Mouse (Mus musculus): ENCODE results near the gene Rhoh.

The Rhoh gene

DNA sequence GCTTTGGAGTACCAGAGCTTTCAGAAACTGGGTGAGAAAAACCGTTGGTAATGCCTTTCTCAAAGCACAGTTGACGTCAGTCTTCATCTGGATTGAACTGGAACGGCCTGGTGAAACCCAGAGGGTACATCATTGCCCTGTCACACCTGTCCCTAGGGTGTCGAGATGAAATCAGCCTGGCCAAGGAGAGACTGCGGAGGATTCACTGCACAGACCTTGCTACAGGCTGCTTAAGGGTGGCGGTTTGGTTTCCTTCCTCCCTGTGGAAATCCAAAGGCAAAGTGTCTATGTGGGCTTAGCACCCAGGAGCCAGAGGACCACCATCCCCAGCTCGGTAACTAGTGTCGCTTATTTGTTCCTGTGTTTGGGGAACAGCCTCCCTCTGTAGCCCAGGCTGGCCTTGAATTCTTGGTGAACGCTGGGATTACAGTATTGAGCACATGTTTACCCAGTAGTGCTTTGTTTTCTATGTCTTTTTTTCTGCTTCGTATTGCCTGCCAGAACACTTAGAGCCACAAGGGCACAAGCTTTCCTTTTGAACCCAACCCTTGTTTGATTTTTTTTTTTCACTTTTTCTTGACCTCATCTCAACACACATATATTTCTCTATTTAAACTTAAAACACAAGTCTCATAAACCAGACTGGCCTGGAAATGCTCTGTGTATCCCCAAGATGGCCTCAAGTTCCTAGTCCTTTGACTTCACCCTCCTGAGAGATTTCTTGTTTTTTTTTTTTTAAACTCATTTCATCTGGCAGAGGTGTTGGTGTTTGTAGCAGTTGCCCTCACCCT is at the start of gene Rhoh:
TSS of gene Rhoh (plus strand) at position 60 of the 791 bp plus-strand sequence.
- no peak for DNase-seq (ENCODE audit: low spot score)

- DNase-seq (ENCODE audit: low spot score), result no peak
Observed at GRCm38 (mm10) chr5:65823601-65824133, 37.3 kb upstream of the Rhoh start.

DNA sequence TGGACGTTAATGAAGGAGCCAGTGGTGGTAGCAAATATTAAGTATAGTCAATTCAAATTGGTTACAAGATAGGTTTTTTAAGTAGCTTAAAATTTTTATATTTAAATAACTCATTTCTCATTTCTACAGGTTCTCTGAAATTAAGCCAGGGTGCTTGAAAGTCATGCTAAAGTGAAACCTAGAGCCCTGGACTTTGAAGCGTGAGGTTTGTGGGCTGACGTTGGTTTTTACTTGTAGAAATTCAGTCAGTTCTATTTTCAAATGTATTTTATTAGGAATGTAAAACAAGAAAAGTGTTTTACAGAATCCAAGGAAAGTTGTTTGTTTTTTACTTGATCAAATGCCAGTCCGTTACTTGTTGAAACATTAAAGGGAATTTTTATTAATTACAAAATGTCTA is 34.5 kb upstream of the Rhoh start:
- no peak for DNase-seq (ENCODE audit: low spot score)

DNA sequence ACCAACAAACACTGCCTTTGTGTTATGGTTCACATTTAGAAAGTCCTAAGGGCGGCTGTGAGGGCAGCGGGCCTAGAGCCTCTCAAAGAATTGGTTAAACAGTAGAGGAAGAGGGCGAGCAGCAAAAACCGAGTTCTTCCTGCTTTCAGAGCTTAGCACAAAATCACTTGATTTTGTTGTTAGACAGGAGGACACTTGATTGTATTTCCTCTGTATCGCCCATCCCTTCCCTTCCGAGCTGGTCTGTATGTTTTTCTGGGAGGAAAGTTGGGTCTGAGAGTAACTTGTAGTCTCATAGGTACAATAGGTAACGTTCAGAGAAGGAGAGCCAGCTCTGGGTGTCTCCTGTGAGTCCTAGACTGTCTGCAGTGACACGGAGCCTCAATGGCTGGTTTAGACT is 33.9 kb upstream of the Rhoh start:
- no peak for DNase-seq (ENCODE audit: low spot score)

- DNase-seq (ENCODE audit: low spot score), result no peak
Observed at GRCm38 (mm10) chr5:65828261-65828660, 32.8 kb upstream of the Rhoh start.

DNA sequence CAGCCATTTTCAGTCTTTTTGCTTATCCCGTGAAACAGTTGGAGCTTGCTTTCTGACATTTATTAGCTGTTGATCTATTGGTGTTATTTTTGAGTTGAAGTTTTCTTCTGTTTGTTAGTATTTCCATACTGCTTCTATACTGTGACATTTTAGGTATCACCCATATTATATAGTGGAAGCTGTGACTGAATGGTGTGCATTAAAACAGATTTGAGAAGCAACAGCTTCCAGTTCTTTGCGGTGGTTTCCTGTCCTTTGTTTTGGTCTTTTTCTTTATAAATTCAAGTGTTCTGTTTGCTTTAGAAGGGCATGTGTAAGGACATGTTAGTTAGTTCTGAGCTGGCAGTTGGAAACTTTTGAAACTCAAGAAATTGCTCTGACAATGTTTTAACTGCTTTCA is 32.0 kb upstream of the Rhoh start:
- DNase-seq (ENCODE audit: low spot score), result no peak

DNA sequence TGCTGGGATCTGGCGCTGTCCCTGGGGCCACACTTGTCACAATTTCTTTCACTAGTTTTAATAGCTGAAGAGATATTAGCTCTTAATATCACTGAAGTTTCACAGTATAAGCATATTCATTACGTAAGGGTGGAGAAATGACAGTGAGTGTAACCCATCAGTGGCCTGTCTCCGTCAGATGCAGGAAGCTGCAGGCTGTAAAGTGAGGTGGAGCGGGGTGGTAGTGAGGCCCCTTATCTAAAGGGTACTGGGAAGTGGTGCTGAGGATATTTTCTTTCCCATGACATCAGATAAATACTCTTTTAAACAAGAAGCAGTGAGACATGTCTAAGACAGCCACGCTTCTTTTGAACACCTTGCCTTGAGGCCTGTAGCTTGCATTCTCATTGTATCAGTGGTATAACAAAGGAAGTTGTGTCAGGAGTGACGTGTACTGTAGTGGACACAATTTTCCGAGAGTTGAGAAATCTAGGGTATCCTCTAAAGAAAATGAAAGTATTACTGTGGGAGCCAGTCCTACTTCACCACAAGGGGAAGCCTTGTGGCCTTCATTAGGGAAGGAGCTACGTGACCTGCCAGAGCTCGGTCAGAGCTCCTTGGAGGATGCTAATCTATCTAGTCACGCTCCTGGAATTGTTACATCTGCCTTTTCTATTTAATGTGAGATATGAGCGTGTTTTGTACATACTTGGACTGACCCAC is 28.9 kb upstream of the Rhoh start:
- DNase-seq (ENCODE audit: low spot score), result no peak

GRCm38 (mm10) chr5:65833092-65833491 is 27.9 kb upstream of the Rhoh start:
- no peak for DNase-seq (ENCODE audit: low spot score)

- no peak for DNase-seq (ENCODE audit: low spot score)
Observed at GRCm38 (mm10) chr5:65833766-65834498, 27.1 kb upstream of the Rhoh start.

DNA sequence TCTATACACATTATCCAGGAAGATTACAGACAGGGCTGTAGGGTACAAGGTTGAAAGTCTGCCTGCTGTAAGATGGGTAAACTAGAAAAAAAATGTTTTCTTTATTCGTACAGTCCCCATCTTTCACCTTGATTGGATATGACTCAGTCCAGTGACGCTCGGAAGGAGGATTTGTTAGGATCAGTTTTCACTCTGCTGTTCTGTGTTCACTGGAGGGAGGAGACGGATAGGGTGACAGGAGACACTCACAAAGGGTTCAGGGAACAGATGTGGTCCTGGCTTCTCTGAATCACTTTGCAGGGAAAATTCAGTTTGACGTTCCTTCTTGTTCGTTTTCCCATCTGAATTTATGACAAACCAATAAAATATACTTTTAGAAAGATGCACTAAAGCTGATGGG is 23.0 kb upstream of the Rhoh start:
- no peak for DNase-seq (ENCODE audit: low spot score)

GRCm38 (mm10) chr5:65842947-65843346 is 18.1 kb upstream of the Rhoh start:
- no peak for DNase-seq (ENCODE audit: low spot score)

GRCm38 (mm10) chr5:65846534-65846933 is 14.5 kb upstream of the Rhoh start:
- DNase-seq (ENCODE audit: low spot score), result no peak

DNA sequence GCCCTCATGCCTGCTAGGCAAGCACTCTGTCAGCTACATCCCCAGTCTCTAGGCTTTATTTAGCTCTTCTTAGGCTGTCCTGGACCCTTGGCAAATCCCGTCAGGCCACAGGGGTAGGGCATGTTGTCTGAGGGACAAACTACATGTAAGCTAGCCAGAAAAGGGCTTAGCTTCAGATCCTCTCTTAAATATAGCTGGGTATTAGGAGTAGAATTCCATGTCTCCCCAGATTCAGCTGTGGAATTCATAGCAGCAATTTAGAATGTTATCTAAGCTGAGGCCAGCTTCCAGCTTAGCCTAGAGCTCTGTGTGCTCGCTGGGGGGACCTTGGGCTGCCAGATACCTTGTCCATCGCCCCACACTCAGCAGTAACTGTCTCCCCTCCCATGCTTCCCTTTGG is 14.1 kb upstream of the Rhoh start:
- DNase-seq (ENCODE audit: low spot score), result no peak

GRCm38 (mm10) chr5:65847656-65848055 is 13.4 kb upstream of the Rhoh start:
- DNase-seq (ENCODE audit: low spot score), result no peak

- no peak for DNase-seq (ENCODE audit: low spot score)
Observed at GRCm38 (mm10) chr5:65850765-65851164, 10.2 kb upstream of the Rhoh start.

DNA sequence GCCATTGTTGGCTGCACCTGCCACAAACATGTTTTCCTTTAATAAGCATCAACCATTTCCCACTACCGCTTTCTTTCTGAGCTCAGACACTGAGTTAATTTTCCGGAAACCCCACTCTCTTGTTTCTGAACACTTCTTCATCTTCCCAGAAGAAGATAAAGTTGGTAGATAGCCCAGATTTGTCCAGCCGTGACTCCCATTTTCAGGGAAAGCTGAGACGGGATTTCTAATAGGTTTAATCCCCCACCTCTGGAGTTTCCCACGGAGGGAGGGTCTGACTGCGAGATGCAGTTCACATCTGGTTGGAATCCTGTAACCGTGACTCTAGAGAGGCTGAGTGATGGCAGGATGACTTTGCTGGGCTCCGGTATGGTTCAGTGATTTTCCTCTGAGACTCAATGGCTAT is 6.2 kb upstream of the Rhoh start:
- no peak for DNase-seq (ENCODE audit: low spot score)

- DNase-seq (ENCODE audit: low spot score), result no peak
Observed at GRCm38 (mm10) chr5:65855571-65855970, 5.4 kb upstream of the Rhoh start.

GRCm38 (mm10) chr5:65856591-65857411 is 4.2 kb upstream of the Rhoh start:
- DNase-seq (ENCODE audit: low spot score), result no peak

GRCm38 (mm10) chr5:65857935-65858334 is 3.1 kb upstream of the Rhoh start:
- no peak for DNase-seq (ENCODE audit: low spot score)

DNA sequence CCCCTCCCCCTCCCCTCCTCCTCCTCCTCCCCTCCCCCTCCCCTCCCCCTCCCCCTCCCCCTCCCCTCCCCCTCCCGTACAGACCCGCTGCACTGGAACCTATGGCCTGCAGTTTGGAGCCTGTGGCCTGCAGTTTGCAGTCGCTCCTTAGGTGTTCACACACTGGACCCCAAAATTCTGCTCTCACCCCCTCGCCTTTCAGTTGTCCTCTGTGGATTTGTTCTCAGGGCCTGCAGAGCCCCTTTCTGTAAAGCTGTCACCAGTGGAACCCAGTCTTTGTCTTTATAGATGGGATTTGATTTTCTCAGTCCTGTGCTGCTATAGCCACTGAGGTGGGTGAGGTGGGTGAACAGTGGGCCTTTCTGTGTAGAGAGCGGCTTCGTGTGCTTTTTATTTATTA is 2.7 kb upstream of the Rhoh start:
- no peak for DNase-seq (ENCODE audit: low spot score)

GRCm38 (mm10) chr5:65858898-65859297 is 2.1 kb upstream of the Rhoh start:
- DNase-seq (ENCODE audit: low spot score), result no peak

DNA sequence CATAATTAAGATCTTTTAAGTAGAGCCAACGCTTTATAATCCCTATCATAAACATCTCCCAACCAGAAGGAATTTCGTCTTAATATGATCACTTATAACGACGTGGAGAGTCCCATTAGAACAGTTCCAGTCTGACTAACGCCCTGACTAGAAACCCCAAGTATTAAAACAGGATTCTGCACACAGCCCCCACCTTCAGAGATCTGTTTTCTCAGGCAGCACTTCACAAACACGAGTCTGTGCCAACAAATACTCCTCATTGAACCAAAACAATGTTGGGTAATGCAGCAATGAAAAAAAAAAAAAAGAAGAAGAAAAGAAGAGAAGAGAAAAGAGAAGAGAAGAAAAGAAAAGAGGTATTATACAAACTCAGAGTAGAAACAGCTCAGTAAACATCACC is 1.6 kb upstream of the Rhoh start:
- no peak for DNase-seq (ENCODE audit: low spot score)

Data from spleen, adult 12 weeks (tissue).